Mouse (Mus musculus): Measurements from ENCODE around the gene Ccdc169.

DNA sequence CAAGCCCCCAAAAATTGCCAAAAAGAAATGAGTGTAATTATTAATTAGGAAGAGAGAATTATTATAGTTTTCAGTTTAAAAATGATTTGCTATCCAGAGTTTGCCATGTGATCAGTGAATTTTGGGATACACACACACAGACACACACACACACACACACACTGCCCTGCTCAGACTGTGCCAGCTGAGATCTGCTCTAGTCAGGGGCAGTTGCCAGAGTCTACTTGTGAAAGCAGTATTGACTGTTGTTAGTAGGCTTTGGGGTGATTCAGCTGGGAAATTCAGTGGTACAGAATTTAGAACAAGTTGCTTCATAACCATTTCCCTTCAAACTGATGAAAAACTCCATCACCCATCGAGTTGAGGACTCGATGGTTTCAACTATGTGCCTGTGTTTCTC is 10.0 kb downstream of the Ccdc169 start:
- TF ChIP-seq EP300 (IDR thresholded peaks at IDR 0.05): no peak
- no peak for TF ChIP-seq CTCF (IDR thresholded peaks at IDR 0.05)

Data from lung, postnatal 0 days (tissue).